Mouse (Mus musculus) heart, adult 2 months (tissue): ENCODE data around the gene Btnl1.

Experiments used
- CTCF ChIP-seq: fragments of 200-600 bp; IDR thresholded peaks from 2 replicates; pipeline ENCODE4 v1.8.1; 2022; ENCODE audit warnings: antibody characterized with exemption, mild to moderate bottlenecking, moderate library complexity
- EP300 ChIP-seq: fragments of 200-500 bp; IDR thresholded peaks from 2 replicates; pipeline ENCODE4 v1.6.1; 2011; ENCODE audit warnings: low read depth, low read length, control low read depth; ENCODE audit not compliant: insufficient read depth

GRCm38 (mm10) chr17:34344882-34345281, 32.0 kb upstream of the Btnl1 start:
- TF ChIP-seq CTCF = no peak
- TF ChIP-seq EP300 = no peak
